Mouse (Mus musculus): Measurements from ENCODE around the gene Pcnx3. TPM values are rescaled to one million over a fixed set of nuclear protein-coding genes. Genes with fewer than 3 reads are reported as not detected.

Pcnx3 gene
- polyA plus RNA-seq, 1 experiment: 67.4 TPM

DNA sequence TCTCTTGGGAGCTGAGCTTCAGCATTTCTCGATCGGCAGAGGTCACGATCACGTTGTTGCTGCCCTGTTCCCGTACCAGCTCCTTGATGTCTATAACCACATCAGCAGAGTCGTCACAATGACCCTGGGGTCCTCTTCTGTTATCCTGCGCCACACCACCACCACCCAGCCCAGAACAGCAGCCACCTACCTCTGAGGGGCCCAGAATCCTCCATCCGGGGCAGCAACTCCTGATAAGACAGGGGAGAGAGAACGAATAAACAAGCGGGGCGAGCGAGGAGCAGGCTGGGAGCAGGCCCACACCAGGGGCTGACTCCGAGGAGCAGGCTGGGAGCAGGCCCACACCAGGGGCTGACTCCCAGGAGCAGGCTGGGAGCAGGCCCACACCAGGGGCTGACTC is 2.3 kb downstream of the Pcnx3 start:
- TF ChIP-seq POLR2A (IDR thresholded peaks at IDR 0.05; ENCODE audit: control insufficient read depth, low read depth, low read length) (no peak), CTCF (IDR thresholded peaks at IDR 0.05; ENCODE audit: control insufficient read depth, insufficient read depth, insufficient replicate concordance, low read depth, low read length) (no peak)
- H3K27ac ChIP-seq (ENCODE audit: control insufficient read depth, insufficient read depth, low read depth, low read length): no peak overlapping the region
- H3K36me3 ChIP-seq (ENCODE audit: control insufficient read depth, insufficient read depth, low read length): no peaks in the 10 kb centered on the region; the same call in none of the 2 replicates
- peaks cover 17% of the 10 kb centered on the region for H3K4me1 ChIP-seq (ENCODE audit: control insufficient read depth, insufficient read depth, low read length)
- H3K4me3 ChIP-seq (ENCODE audit: control insufficient read depth, low read depth, low read length): no peak overlapping the region
- H3K27me3 ChIP-seq (ENCODE audit: control insufficient read depth, insufficient read depth, low read length): no peaks in the 10 kb centered on the region

DNA sequence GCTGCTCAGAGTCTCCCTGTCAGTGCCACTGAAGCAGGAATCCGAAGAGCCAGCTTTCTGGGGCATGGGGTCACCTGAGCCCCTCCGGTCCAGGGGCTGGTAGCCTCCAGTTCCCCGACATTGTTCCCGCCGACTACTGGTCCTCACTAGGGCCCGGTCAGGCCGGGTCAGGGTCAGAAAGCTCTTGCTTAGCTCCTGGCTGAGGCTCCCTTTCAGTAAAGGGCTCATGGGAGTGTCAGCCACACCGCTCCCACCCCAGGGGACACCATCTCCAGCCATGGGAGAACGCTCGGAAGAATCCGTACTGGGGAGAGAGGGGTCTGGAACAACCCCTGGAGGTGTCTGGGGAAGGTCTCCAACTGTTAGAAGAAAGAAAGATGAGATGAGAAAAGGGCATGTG is 2.8 kb downstream of the Pcnx3 start:
- peaks cover 16% of the 10 kb centered on the region for H3K4me1 ChIP-seq (ENCODE audit: control insufficient read depth, insufficient read depth, low read length)
- no peaks in the 10 kb centered on the region for H3K27me3 ChIP-seq (ENCODE audit: control insufficient read depth, insufficient read depth, low read length)
- H3K4me3 ChIP-seq (ENCODE audit: control insufficient read depth, low read depth, low read length): no peak overlapping the region
- no peaks in the 10 kb centered on the region; the same call in none of the 2 replicates for H3K36me3 ChIP-seq (ENCODE audit: control insufficient read depth, insufficient read depth, low read length)
- H3K27ac ChIP-seq (ENCODE audit: control insufficient read depth, insufficient read depth, low read depth, low read length): no peak overlapping the region
- TF ChIP-seq POLR2A (IDR thresholded peaks at IDR 0.05; ENCODE audit: control insufficient read depth, low read depth, low read length) (no peak), CTCF (IDR thresholded peaks at IDR 0.05; ENCODE audit: control insufficient read depth, insufficient read depth, insufficient replicate concordance, low read depth, low read length) (no peak)

DNA sequence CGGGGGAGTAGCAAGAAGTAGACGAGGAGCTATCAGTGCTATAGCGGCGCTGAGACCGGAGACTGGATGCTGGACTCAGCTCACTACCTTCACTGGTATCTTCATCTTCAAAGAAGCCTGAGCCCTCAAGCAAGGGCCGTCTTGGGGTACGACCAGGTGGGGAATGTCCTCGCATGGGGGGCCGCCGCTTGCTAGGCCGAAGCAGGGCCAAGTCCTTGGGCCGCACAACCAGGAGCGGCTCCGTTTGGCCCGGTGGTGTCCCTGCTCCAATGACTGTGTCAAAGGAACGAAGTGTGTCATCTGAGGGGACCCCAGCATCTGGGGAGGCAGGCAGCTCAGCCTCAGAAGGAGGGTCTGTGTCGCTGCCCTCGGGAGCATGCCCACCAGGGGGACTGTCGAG is 3.3 kb downstream of the Pcnx3 start:
- Histone ChIP-seq H3K27me3 (ENCODE audit: control insufficient read depth, insufficient read depth, low read length) (no peaks in the 10 kb centered on the region), H3K4me3 (ENCODE audit: control insufficient read depth, low read depth, low read length) (no peak overlapping the region), H3K36me3 (ENCODE audit: control insufficient read depth, insufficient read depth, low read length) (no peaks in the 10 kb centered on the region; the same call in none of the 2 replicates), H3K4me1 (ENCODE audit: control insufficient read depth, insufficient read depth, low read length) (peaks cover 12% of the 10 kb centered on the region), H3K27ac (ENCODE audit: control insufficient read depth, insufficient read depth, low read depth, low read length) (no peak overlapping the region)
- TF ChIP-seq POLR2A (IDR thresholded peaks at IDR 0.05; ENCODE audit: control insufficient read depth, low read depth, low read length) (no peak), CTCF (IDR thresholded peaks at IDR 0.05; ENCODE audit: control insufficient read depth, insufficient read depth, insufficient replicate concordance, low read depth, low read length) (no peak)

DNA sequence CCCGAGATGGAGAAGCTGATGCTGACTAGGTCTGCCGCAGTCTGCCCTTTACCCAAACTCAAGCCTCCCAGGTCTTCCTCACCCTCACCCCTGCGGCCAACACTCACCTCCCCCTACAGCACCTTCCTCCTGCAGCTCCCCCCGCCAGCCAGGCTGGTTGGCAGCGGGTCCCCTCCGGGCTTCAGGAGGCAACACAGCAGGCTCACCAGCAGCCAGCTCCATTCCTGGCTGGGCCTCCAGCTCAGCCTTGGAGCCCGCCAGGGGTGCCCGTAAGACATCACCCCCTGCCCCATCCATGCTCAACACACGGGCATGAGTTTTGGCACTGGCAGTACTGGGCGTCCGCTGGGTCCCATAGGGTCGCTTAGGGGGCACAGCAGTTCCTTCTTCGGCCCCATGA is 3.7 kb downstream of the Pcnx3 start:
- H3K4me3 ChIP-seq (ENCODE audit: control insufficient read depth, low read depth, low read length): no peak overlapping the region
- TF ChIP-seq POLR2A (IDR thresholded peaks at IDR 0.05; ENCODE audit: control insufficient read depth, low read depth, low read length) (no peak), CTCF (IDR thresholded peaks at IDR 0.05; ENCODE audit: control insufficient read depth, insufficient read depth, insufficient replicate concordance, low read depth, low read length) (no peak)
- H3K27ac ChIP-seq (ENCODE audit: control insufficient read depth, insufficient read depth, low read depth, low read length): no peak overlapping the region
- H3K36me3 ChIP-seq (ENCODE audit: control insufficient read depth, insufficient read depth, low read length): peaks cover 2% of the 10 kb centered on the region
- H3K4me1 ChIP-seq (ENCODE audit: control insufficient read depth, insufficient read depth, low read length): peaks cover 8% of the 10 kb centered on the region
- no peaks in the 10 kb centered on the region for H3K27me3 ChIP-seq (ENCODE audit: control insufficient read depth, insufficient read depth, low read length)

DNA sequence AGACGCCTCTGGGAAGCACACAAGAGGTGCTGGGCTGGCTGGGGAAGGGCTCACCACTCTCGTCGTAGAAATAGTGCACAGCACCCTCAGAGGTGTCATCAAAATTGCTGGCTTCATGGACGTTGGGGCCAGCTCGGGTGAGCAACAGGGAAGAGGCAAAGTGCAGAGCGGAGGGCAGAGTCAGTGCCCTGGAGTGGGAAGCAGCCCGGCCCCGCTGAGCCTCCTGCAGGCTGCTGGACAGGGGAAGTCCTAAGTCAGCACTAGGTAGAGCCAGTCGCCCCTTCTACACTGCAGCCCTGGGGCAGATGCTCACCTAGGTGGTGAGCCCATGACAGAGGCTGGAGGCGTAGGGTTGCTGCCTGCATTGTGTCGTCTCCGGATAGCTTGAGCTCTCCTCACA is 4.5 kb downstream of the Pcnx3 start:
- Histone ChIP-seq H3K36me3 (ENCODE audit: control insufficient read depth, insufficient read depth, low read length) (peaks cover 3% of the 10 kb centered on the region), H3K4me1 (ENCODE audit: control insufficient read depth, insufficient read depth, low read length) (peaks cover 3% of the 10 kb centered on the region), H3K27me3 (ENCODE audit: control insufficient read depth, insufficient read depth, low read length) (no peaks in the 10 kb centered on the region), H3K4me3 (ENCODE audit: control insufficient read depth, low read depth, low read length) (no peak overlapping the region), H3K27ac (ENCODE audit: control insufficient read depth, insufficient read depth, low read depth, low read length) (no peak overlapping the region)
- no peak for TF ChIP-seq CTCF (IDR thresholded peaks at IDR 0.05; ENCODE audit: control insufficient read depth, insufficient read depth, insufficient replicate concordance, low read depth, low read length)
- no peak for TF ChIP-seq POLR2A (IDR thresholded peaks at IDR 0.05; ENCODE audit: control insufficient read depth, low read depth, low read length)

DNA sequence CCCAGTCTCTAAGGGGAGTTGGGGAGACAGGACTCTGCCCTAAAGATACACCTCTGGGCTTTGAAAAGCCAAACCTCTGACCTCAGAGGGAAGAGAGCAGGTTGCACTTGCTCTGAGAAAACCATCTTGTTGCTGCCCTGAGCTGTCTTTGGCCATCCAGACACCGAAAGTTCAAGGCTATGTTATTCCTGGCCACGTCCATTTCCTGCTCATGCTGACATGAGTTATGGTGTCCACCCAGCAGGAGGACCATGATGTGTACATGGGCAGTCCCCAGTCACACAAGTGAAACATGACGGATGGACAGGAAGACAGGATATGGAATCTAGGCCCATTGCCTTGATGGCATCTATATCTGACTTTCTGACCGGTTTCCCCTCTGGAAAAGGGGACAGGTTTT is 8.3 kb downstream of the Pcnx3 start:
- Histone ChIP-seq H3K4me3 (ENCODE audit: control insufficient read depth, low read depth, low read length) (no peak overlapping the region), H3K27ac (ENCODE audit: control insufficient read depth, insufficient read depth, low read depth, low read length) (no peak overlapping the region), H3K27me3 (ENCODE audit: control insufficient read depth, insufficient read depth, low read length) (no peaks in the 10 kb centered on the region), H3K36me3 (ENCODE audit: control insufficient read depth, insufficient read depth, low read length) (peaks cover 10% of the 10 kb centered on the region), H3K4me1 (ENCODE audit: control insufficient read depth, insufficient read depth, low read length) (no peaks in the 10 kb centered on the region)
- TF ChIP-seq CTCF (IDR thresholded peaks at IDR 0.05; ENCODE audit: control insufficient read depth, insufficient read depth, insufficient replicate concordance, low read depth, low read length): no peak
- no peak for TF ChIP-seq POLR2A (IDR thresholded peaks at IDR 0.05; ENCODE audit: control insufficient read depth, low read depth, low read length)

DNA sequence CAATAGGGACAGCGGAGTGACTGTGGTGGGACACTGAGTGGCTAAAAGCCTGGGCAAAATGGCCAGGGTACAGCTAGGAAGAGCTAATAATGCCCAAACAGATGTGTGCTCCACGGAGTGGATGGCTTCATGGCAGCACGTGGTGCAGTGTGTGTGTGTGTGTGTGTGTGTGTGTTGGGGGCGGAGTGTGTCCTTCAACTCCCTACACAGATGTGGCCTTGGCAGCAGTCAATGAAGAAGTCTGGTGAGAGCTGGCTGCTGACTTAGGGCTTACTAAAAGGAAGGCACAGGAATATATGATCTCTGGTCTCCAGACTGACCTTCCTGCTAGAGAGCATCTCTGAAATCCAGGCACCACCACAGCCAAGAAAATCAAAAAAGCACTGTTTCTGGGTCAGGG is 20.3 kb downstream of the Pcnx3 start:
- peaks cover 5% of the 10 kb centered on the region; the same call in 1 of the 2 replicates for H3K4me1 ChIP-seq (ENCODE audit: control insufficient read depth, insufficient read depth, low read length)
- no peaks in the 10 kb centered on the region for H3K27me3 ChIP-seq (ENCODE audit: control insufficient read depth, insufficient read depth, low read length)
- no peak overlapping the region for H3K27ac ChIP-seq (ENCODE audit: control insufficient read depth, insufficient read depth, low read depth, low read length)
- H3K36me3 ChIP-seq (ENCODE audit: control insufficient read depth, insufficient read depth, low read length): peaks cover 4% of the 10 kb centered on the region
- TF ChIP-seq CTCF (IDR thresholded peaks at IDR 0.05; ENCODE audit: control insufficient read depth, insufficient read depth, insufficient replicate concordance, low read depth, low read length) (no peak), POLR2A (IDR thresholded peaks at IDR 0.05; ENCODE audit: control insufficient read depth, low read depth, low read length) (no peak)
- H3K4me3 ChIP-seq (ENCODE audit: control insufficient read depth, low read depth, low read length): no peak overlapping the region

DNA sequence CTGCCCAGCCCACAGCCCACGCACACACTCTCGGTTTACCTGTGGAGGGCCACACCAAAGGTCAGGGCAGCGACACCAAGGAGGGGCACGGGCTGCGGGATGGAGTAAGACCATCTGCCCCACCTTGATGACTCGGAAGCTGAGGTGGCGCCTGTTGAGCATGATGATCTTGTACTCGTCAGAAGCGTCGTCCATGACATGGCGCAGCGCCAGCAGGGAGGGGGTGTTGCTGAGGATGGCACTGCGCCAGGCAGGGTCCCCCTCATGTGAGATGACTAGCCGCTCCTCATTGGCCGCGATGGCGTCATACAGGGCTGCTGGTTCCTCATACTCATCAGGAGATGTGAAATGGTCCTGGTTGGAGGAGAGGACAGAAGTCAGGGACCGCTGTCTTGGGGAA is 22.3 kb downstream of the Pcnx3 start:
- no peaks in the 10 kb centered on the region for H3K27me3 ChIP-seq (ENCODE audit: control insufficient read depth, insufficient read depth, low read length)
- no peak overlapping the region for H3K27ac ChIP-seq (ENCODE audit: control insufficient read depth, insufficient read depth, low read depth, low read length)
- TF ChIP-seq POLR2A (IDR thresholded peaks at IDR 0.05; ENCODE audit: control insufficient read depth, low read depth, low read length): no peak
- TF ChIP-seq CTCF (IDR thresholded peaks at IDR 0.05; ENCODE audit: control insufficient read depth, insufficient read depth, insufficient replicate concordance, low read depth, low read length): no peak
- H3K4me3 ChIP-seq (ENCODE audit: control insufficient read depth, low read depth, low read length): no peak overlapping the region
- H3K4me1 ChIP-seq (ENCODE audit: control insufficient read depth, insufficient read depth, low read length): peaks cover 10% of the 10 kb centered on the region
- peaks cover 3% of the 10 kb centered on the region; the same call in 1 of the 2 replicates for H3K36me3 ChIP-seq (ENCODE audit: control insufficient read depth, insufficient read depth, low read length)
